Comparison of ENCODE assay signal across 13 mouse cellular contexts in genomic region chr9:78350007-78350406, GRCm38 (mm10). TPM values are rescaled to one million over a fixed set of nuclear protein-coding genes. Genes with fewer than 3 reads are reported as not detected.
"Had no signal": no experiment of that assay in that cellular context is flagged by ENCODE, and none has a peak within 500 bp of the region (broad histone marks: within the 10 kb centered on the region; RNA-seq: fewer than 3 reads in every experiment).

No protein-coding gene starts in this region.

RNA-seq across cellular contexts. Expression of gene Gsta2, which starts 5.6 kb away (rescaled TPM):
- total RNA-seq: forebrain, postnatal 0 days; gastrocnemius, adult 2 months; gastrocnemius, adult 8-10 months; gastrocnemius, postnatal 10 days; gastrocnemius, postnatal 14 days; gastrocnemius, postnatal 25 days; gastrocnemius, postnatal 36 days; gastrocnemius, postnatal 4 days; granulocyte monocyte progenitor cell, adult 5-6 weeks had no signal

RNA-seq across cellular contexts. Expression of gene Dppa5a, which starts 18.0 kb away (rescaled TPM):
- total RNA-seq: gastrocnemius, adult 18-20 months; gastrocnemius, adult 2 months; gastrocnemius, adult 8-10 months; gastrocnemius, postnatal 10 days; gastrocnemius, postnatal 14 days; gastrocnemius, postnatal 25 days; gastrocnemius, postnatal 36 days; gastrocnemius, postnatal 4 days; granulocyte monocyte progenitor cell, adult 5-6 weeks; heart, adult 18-20 months; heart, adult 2 months; heart, adult 8-10 months had no signal

RNA-seq across cellular contexts. Expression of gene Omt2b, which starts 22.6 kb away (rescaled TPM):
- total RNA-seq: forebrain, postnatal 0 days; gastrocnemius, adult 18-20 months; gastrocnemius, adult 2 months; gastrocnemius, adult 8-10 months; gastrocnemius, postnatal 10 days; gastrocnemius, postnatal 14 days; gastrocnemius, postnatal 25 days; gastrocnemius, postnatal 36 days; gastrocnemius, postnatal 4 days; granulocyte monocyte progenitor cell, adult 5-6 weeks; heart, adult 18-20 months; heart, adult 2 months; heart, adult 8-10 months had no signal

RNA-seq across cellular contexts. Expression of gene Ooep, which starts 28.5 kb away (rescaled TPM):
- total RNA-seq: gastrocnemius, adult 18-20 months; gastrocnemius, adult 2 months; gastrocnemius, adult 8-10 months; gastrocnemius, postnatal 36 days; granulocyte monocyte progenitor cell, adult 5-6 weeks; heart, adult 18-20 months; heart, adult 2 months; heart, adult 8-10 months had no signal

RNA-seq across cellular contexts. Expression of gene Omt2a, which starts 35.4 kb away (rescaled TPM):
- total RNA-seq: forebrain, postnatal 0 days; gastrocnemius, adult 18-20 months; gastrocnemius, adult 2 months; gastrocnemius, adult 8-10 months; gastrocnemius, postnatal 10 days; gastrocnemius, postnatal 14 days; gastrocnemius, postnatal 25 days; gastrocnemius, postnatal 36 days; gastrocnemius, postnatal 4 days; granulocyte monocyte progenitor cell, adult 5-6 weeks; heart, adult 18-20 months; heart, adult 2 months; heart, adult 8-10 months had no signal
